Mouse (Mus musculus): ENCODE data around the gene Akap13. TPM values are rescaled to one million over a fixed set of nuclear protein-coding genes. Genes with fewer than 3 reads are reported as not detected.

Gene Akap13
- 80.1 and 113 TPM in 2 replicates for total RNA-seq (2014; rRNA removed; ENCODE audit: low replicate concordance)
- polyA plus RNA-seq (2015; fragmentation: Nextera tagmentation; extraction: Ambion mirVana): 29.8 and 34.2 TPM in 2 replicates

- Histone ChIP-seq H3K27me3 (ENCODE audit: control insufficient read depth, insufficient read depth, low read length) (no peaks in the 10 kb centered on the region), H3K9ac (replicated peaks; ENCODE audit: low read depth, low read length) (peak within 1 kb of the TSS; percentile 94), H3K4me2 (ENCODE audit: low read depth, low read length) (peak within 1 kb of the TSS; percentile 61), H3K4me1 (ENCODE audit: control insufficient read depth, insufficient read depth) (peaks cover 23% of the 10 kb centered on the region), H3K27ac (ENCODE audit: low read depth) (peak within 1 kb of the TSS; percentile 99), H3K36me3 (replicated peaks; ENCODE audit: control insufficient read depth, insufficient read depth, low read length) (no peaks in the 10 kb centered on the region), H3K9me3 (replicated peaks; ENCODE audit: control insufficient read depth, low read length) (no peaks in the 10 kb centered on the region; the same call in 1 of the 2 replicates), H3K4me3 (ENCODE audit: low read depth, low read length) (peak within 1 kb of the TSS; percentile 94)
- WGBS: under 1% methylated on average over 81 of the region's 94 CpGs
- DNase-seq (ENCODE audit: low spot score) (peak; percentile 98), ATAC-seq (ENCODE audit: insufficient read depth, low read depth) (peak; percentile 99)
- TF ChIP-seq CTCF (IDR thresholded peaks at IDR 0.05; ENCODE audit: low read depth) (peak; percentile 34), EP300 (IDR thresholded peaks at IDR 0.05; ENCODE audit: low read depth) (0 out of 2 replicates have a peak, but pooled peaks have one; percentile 15)
These were observed at the start of gene Akap13 for GRCm38 (mm10) chr7:75455223-75456151. Akap13 (plus strand) TSS chr7:75455534.

- Histone ChIP-seq H3K36me3 (replicated peaks; ENCODE audit: control insufficient read depth, insufficient read depth, low read length) (no peaks in the 10 kb centered on the region), H3K4me3 (ENCODE audit: low read depth, low read length) (no peak overlapping the region), H3K9ac (replicated peaks; ENCODE audit: low read depth, low read length) (no peak overlapping the region), H3K4me2 (ENCODE audit: low read depth, low read length) (no peak overlapping the region), H3K27me3 (ENCODE audit: control insufficient read depth, insufficient read depth, low read length) (no peaks in the 10 kb centered on the region), H3K4me1 (ENCODE audit: control insufficient read depth, insufficient read depth) (peaks cover 8% of the 10 kb centered on the region; the same call in 1 of the 2 replicates), H3K9me3 (replicated peaks; ENCODE audit: control insufficient read depth, low read length) (no peaks in the 10 kb centered on the region), H3K27ac (ENCODE audit: low read depth) (no peak overlapping the region)
- WGBS: 91% methylated on average over 3 of the region's 3 CpGs
- TF ChIP-seq CTCF (IDR thresholded peaks at IDR 0.05; ENCODE audit: low read depth): no peak
- no peak for ATAC-seq (ENCODE audit: insufficient read depth, low read depth)
- no peak for DNase-seq (ENCODE audit: low spot score)
These were observed 44.7 kb upstream of the Akap13 start for GRCm38 (mm10) chr7:75410641-75411040.

- no peak for TF ChIP-seq CTCF (IDR thresholded peaks at IDR 0.05; ENCODE audit: low read depth)
- TF ChIP-seq EP300 (IDR thresholded peaks at IDR 0.05; ENCODE audit: low read depth): no peak
- Histone ChIP-seq H3K4me1 (ENCODE audit: control insufficient read depth, insufficient read depth) (peaks cover 8% of the 10 kb centered on the region; the same call in 1 of the 2 replicates), H3K9me3 (replicated peaks; ENCODE audit: control insufficient read depth, low read length) (no peaks in the 10 kb centered on the region), H3K36me3 (replicated peaks; ENCODE audit: control insufficient read depth, insufficient read depth, low read length) (no peaks in the 10 kb centered on the region), H3K27ac (ENCODE audit: low read depth) (no peak overlapping the region), H3K9ac (replicated peaks; ENCODE audit: low read depth, low read length) (no peak overlapping the region), H3K4me2 (ENCODE audit: low read depth, low read length) (no peak overlapping the region), H3K27me3 (ENCODE audit: control insufficient read depth, insufficient read depth, low read length) (no peaks in the 10 kb centered on the region), H3K4me3 (ENCODE audit: low read depth, low read length) (no peak overlapping the region)
- no peak for DNase-seq (ENCODE audit: low spot score)
- ATAC-seq (ENCODE audit: insufficient read depth, low read depth): no peak
- 76% methylated on average over 6 of the region's 6 CpGs for WGBS
These were observed 44.1 kb upstream of the Akap13 start for GRCm38 (mm10) chr7:75411226-75411625.

GRCm38 (mm10) chr7:75412011-75412510, 43.3 kb upstream of the Akap13 start:
- H3K36me3 ChIP-seq (replicated peaks; ENCODE audit: control insufficient read depth, insufficient read depth, low read length): no peaks in the 10 kb centered on the region
- H3K9me3 ChIP-seq (replicated peaks; ENCODE audit: control insufficient read depth, low read length): no peaks in the 10 kb centered on the region
- H3K4me2 ChIP-seq (ENCODE audit: low read depth, low read length): no peak overlapping the region
- no peak overlapping the region for H3K9ac ChIP-seq (replicated peaks; ENCODE audit: low read depth, low read length)
- H3K4me1 ChIP-seq (ENCODE audit: control insufficient read depth, insufficient read depth): peaks cover 8% of the 10 kb centered on the region; the same call in 1 of the 2 replicates
- no peaks in the 10 kb centered on the region for H3K27me3 ChIP-seq (ENCODE audit: control insufficient read depth, insufficient read depth, low read length)
- TF ChIP-seq CTCF (IDR thresholded peaks at IDR 0.05; ENCODE audit: low read depth) (no peak), EP300 (IDR thresholded peaks at IDR 0.05; ENCODE audit: low read depth) (no peak)
- DNase-seq (ENCODE audit: low spot score) (no peak), ATAC-seq (ENCODE audit: insufficient read depth, low read depth) (no peak)
- no peak overlapping the region for H3K27ac ChIP-seq (ENCODE audit: low read depth)
- WGBS: 72% methylated on average over 10 of the region's 10 CpGs
- H3K4me3 ChIP-seq (ENCODE audit: low read depth, low read length): no peak overlapping the region

GRCm38 (mm10) chr7:75412568-75412967, 42.8 kb upstream of the Akap13 start:
- TF ChIP-seq EP300 (IDR thresholded peaks at IDR 0.05; ENCODE audit: low read depth): no peak
- TF ChIP-seq CTCF (IDR thresholded peaks at IDR 0.05; ENCODE audit: low read depth): no peak
- Histone ChIP-seq H3K27me3 (ENCODE audit: control insufficient read depth, insufficient read depth, low read length) (no peaks in the 10 kb centered on the region), H3K9ac (replicated peaks; ENCODE audit: low read depth, low read length) (no peak overlapping the region), H3K36me3 (replicated peaks; ENCODE audit: control insufficient read depth, insufficient read depth, low read length) (no peaks in the 10 kb centered on the region), H3K4me2 (ENCODE audit: low read depth, low read length) (no peak overlapping the region), H3K4me3 (ENCODE audit: low read depth, low read length) (no peak overlapping the region), H3K27ac (ENCODE audit: low read depth) (no peak overlapping the region), H3K4me1 (ENCODE audit: control insufficient read depth, insufficient read depth) (peaks cover 8% of the 10 kb centered on the region; the same call in 1 of the 2 replicates), H3K9me3 (replicated peaks; ENCODE audit: control insufficient read depth, low read length) (no peaks in the 10 kb centered on the region)
- ATAC-seq (ENCODE audit: insufficient read depth, low read depth) (no peak), DNase-seq (ENCODE audit: low spot score) (no peak)
- 73% methylated on average over 2 of the region's 2 CpGs for WGBS

Data from heart, postnatal 0 days (tissue).